Mouse (Mus musculus) adipocyte (in vitro differentiated cells): Measurements from ENCODE around the gene Fabp6.
A peak's percentile ranks its signal among the peaks of the same experiment; 100 is the strongest.

Experiments
- DNase-seq: peaks from one replicate; pipeline ENCODE4 v3.0.0-alpha.2; 2016; ENCODE audit warnings: low spot score

The Fabp6 gene

GRCm38 (mm10) chr11:43601440-43601839, at the start of gene Fabp6:
Gene Fabp6, minus strand, starts transcription at chr11:43601540.
- no peak for DNase-seq

- no peak for DNase-seq
These were observed 43.9 kb upstream of the Fabp6 start for GRCm38 (mm10) chr11:43645286-43645685.

DNA sequence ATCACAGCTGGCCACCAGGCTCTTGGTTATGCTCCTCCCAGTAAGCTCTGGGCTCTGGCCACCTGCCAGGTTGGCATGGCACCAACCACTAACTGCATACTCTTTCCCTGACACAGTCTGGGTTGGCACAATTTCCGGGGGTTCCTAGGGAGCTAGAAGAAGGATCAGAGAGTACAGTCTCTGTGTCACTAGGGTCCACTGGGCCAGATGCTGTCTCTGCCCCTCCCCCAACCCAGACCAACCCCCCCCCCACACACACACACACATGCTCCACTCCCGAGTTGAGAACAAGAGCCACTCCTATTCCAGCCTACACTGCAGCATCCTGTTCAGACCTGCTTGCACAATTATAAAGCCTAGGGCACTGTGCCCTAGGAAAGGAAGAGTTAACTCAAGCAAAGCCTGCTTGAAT, 41.8 kb upstream of the Fabp6 start:
- DNase-seq = peak; percentile 87

DNA sequence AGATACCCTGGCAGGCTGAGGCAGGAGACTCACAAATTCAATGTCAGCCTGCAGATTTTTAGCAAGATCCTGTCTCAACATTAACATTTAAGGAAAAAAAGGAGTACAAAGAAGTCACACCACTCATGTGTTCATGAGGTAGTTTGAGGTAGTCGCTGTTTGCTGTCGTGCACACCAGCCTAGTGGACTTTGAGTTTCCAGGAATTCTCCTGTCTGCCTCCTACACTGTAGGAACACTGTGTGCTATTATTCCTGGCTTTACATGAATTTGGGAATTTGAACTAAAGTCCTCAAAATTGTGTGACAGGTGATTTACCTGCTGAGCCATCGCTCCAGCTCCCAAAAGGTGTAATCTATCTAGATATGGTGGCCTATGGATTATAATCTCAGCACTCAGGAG, 37.1 kb upstream of the Fabp6 start:
- no peak for DNase-seq

GRCm38 (mm10) chr11:43636761-43637160, 35.4 kb upstream of the Fabp6 start:
- DNase-seq = no peak

DNA sequence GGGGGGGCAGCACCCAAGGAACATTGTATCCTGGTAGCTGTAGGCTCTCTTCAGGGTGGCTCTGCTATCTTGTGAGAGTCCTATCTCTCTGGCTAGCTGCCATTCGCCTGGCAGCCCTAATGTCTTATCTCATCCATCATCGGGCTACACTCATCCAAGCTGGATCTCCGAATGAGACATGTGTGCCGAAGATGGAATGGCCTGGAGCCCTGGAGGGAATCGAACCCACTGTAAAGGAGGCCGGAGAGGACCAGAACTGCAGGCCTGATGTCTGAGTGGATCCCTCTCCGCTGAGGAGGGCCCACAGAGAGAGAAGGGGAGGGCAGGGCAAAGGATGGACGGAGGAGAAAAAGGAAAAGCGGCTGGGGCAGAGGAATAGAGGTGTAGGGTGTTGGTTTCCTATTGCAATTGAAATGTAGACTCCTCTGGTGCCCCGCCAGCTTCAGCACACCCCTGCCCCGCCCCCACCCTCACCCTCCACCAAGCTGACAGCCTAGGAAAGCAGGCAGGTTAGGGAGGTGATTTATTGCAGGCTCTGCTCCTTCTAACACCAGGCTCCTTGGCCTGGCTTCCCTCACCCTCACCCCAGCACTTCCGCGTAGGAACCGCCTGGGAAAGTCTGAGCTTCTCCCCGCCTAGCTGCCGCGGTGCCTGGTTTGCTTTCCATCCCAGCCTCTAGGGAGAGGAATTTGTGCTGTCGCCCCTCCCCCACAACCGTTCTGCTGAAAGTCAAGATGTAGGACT, 32.5 kb upstream of the Fabp6 start:
- no peak for DNase-seq

DNA sequence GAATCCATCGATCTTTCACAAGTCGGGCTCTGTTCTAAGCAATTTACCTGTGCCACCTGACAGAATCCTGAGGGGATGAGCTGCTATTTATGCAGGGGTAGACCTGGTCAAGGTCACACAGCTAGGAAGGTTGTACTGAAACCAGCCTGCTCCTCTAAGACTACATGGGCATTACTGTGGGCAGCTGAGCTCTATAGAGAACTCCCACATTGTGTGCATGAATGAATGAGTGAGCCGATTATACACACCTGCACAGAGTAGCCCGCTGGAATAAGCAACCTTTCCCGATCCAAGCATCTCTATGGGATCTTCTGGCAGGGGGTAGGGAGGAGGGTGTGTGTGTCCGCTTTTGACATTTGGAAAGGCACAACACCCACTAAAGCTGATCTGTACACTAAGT, 31.8 kb upstream of the Fabp6 start:
- DNase-seq = no peak

DNA sequence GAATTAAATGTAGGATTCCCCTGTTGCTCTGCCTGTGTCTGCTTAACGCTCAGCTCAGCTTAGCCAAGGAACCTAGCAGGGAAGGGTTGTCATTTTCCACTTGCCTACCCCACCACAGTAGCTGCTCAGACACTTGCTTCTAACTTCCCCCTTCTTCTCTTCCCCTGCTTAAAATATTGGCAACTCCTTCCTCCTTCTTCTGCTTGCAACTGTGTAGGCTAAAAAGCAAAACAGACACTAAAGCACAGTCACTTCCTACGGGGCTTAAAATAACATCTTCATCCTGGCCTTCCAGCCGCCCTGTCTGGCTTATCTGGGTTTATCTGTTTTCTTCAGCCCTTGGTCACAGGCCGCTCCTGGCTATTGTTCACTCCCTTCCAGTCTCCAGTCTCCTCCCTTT, 31.2 kb upstream of the Fabp6 start:
- no peak for DNase-seq

GRCm38 (mm10) chr11:43631645-43632044, 30.3 kb upstream of the Fabp6 start:
- no peak for DNase-seq

DNA sequence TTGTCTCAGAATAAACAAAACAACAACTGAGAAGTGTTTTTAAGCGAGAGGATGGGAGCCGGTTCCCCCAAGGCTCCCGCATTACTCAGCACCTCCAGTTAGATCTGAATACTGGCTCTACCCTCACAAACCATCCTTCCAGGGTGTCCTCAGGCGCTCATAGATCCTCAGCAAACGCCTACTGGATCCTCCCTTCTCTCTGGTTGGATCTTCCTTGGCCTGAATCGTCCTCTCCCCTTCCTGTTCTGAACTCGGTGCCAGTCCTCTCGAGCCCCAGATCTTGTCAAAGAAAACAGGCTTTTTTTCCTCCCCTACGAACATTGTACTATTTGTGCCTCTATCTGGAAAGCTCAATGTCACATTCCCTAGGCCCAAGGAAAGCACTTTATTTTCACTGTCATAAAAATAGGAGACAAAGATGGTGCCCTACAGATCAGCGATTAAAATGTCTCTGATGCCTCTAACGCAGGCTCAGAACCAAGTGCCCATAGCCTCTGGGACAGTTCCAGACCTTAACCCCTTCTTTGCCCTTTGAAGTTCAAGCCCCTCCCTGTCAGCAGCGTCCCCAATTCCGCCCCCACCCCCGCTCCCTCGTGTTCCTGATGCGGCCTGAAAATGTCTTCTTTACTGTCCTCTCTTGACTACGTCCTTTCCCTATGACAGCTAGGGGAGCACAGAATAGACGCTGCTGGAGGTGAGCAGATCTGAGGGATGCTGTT, 25.7 kb upstream of the Fabp6 start:
- DNase-seq = no peak

GRCm38 (mm10) chr11:43626300-43626926, 25.1 kb upstream of the Fabp6 start:
- no peak for DNase-seq

DNA sequence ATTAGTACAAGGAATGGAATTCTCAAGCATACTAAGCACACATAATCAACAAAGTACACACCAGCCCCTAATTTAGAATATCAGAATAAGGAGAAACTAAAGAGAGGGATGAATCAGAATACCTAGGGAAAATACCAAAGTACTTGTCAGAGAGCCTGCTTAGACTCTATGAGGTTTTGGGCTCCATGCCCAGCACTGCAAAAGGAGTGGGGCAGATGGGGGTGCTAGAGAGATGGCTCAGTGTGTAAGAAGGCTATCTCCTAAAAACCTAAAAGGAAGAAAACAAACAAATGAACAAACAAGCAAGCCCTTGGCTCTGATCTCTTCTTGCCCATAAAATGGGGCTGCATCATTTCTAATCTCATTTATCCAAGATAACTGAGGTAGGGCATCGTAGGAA, 23.0 kb upstream of the Fabp6 start:
- DNase-seq = no peak

GRCm38 (mm10) chr11:43621769-43622168, 20.4 kb upstream of the Fabp6 start:
- no peak for DNase-seq

- DNase-seq = no peak
These were observed 17.1 kb upstream of the Fabp6 start for GRCm38 (mm10) chr11:43618403-43618802.

GRCm38 (mm10) chr11:43617924-43618323, 16.6 kb upstream of the Fabp6 start:
- no peak for DNase-seq

GRCm38 (mm10) chr11:43612834-43613488, 11.6 kb upstream of the Fabp6 start:
- peak; percentile 75 for DNase-seq

GRCm38 (mm10) chr11:43610662-43611033, 9.3 kb upstream of the Fabp6 start:
- no peak for DNase-seq

GRCm38 (mm10) chr11:43610006-43610661, 8.8 kb upstream of the Fabp6 start:
- DNase-seq = no peak

DNA sequence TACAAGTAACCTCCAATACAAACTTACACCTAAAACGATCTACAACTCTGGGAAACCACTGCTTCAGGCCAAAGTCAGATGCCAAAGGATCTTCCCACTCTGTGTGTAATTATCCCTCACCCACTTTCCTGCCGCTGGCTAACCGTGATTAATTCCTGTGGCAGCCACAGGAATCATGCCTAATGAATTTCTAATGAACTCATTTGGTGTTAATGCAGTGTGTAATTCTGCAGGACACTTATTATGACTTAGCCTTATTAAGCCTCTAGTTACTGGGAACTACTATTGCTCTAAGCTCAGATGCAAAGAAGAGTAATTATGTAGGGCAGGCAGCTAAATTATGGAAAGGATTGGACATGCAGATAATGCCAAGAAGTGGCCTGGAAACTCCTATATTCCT, 7.1 kb upstream of the Fabp6 start:
- DNase-seq = no peak

DNA sequence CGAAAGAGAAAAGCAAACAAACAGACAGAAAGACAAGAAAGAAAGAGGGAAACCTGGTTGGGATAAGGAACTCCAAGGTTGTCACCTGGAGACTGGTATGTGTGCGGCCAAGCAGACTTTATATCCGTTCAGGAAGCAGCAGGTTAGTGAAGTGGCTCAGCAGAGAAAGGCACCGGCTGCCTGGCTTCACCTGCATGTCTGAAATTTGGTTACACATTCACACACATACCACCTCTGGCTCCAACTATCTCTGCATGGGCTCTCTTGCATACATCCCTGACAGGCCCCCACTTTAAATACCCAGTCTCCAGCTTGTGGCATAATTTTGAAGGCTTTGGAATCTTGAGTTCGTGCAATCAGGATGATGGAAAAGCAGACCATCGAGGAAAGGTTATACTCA, 4.5 kb upstream of the Fabp6 start:
- DNase-seq = no peak

DNA sequence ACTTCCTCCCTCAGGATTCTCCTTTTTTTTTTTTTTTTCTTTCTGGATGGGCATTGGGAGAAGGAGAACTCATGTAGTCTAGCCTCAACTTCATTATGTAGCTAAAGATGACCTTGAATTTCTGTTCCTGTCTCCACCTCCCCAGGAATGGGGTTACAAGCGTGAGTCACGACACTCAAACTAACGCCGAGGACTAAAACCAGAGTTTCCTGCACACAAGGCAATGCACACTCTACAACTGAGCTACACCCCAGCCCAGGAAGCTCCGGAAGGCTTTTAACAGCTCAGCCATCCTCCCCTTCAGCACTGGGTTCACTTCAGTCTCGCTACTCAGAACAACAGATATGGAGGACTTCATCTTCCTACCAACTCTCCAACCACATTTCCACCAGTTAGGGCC, 3.6 kb upstream of the Fabp6 start:
- DNase-seq = no peak

- DNase-seq = no peak
These were observed 2.9 kb upstream of the Fabp6 start for GRCm38 (mm10) chr11:43604207-43604606.
